Mouse (Mus musculus): ENCODE measurements at regions not wholly inside any gene's neighbourhood (a gene's known extent, or its start where the extent isn't known, plus 50 kb on each side); places are given as distances from the start of the nearest gene placed in this dataset.

- TF ChIP-seq CTCF (IDR thresholded peaks at IDR 0.05; ENCODE audit: low read depth, low read length): no peak
- TF ChIP-seq GATA1 (IDR thresholded peaks at IDR 0.05; ENCODE audit: borderline replicate concordance, low read length): no peak
- no peak for TF ChIP-seq TAL1 (conservative IDR thresholded peaks at IDR 0.05; ENCODE audit: low read depth, low read length)
- no peak for TF ChIP-seq POLR2AphosphoS5 (IDR thresholded peaks at IDR 0.05; ENCODE audit: insufficient replicate concordance, low read depth, low read length)
These were observed 445.3 kb downstream of the Bckdhb start for GRCm38 (mm10) chr9:84370260-84370659.

All from G1E (cell line).